Mouse (Mus musculus): ENCODE measurements around the gene Plxna2. TPM values are rescaled to one million over a fixed set of nuclear protein-coding genes. Genes with fewer than 3 reads are reported as not detected.

Plxna2 gene
- total and polyA plus RNA-seq, 3 experiments: under 0.01 to 0.03 TPM; not detected in 1

DNA sequence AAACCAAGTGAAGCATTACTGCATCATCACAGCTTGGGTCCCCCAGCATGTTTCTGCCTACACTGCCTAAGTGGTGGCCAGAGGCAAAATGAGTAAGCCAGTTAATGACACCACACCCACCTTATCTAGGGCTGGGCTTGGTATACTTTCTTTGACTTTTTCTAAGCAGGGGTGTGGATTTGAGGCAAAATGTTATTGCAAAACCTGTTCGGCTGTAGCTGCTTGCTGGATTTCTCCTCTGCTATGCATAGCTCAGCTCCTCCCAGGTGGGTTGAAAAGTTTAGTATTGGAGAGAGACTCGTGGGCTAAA, 57.8 kb downstream of the Plxna2 start:
- DNase-seq (ENCODE audit: low read depth, low spot score): peak; percentile 77
- no peaks in the 10 kb centered on the region for H3K27me3 ChIP-seq (ENCODE audit: control insufficient read depth in 1 of 2, insufficient read depth in 2 of 2, low read length in 2 of 2)
- no peak overlapping the region for H3K9ac ChIP-seq (ENCODE audit: control insufficient read depth, low read depth, low read length, poor library complexity, severe bottlenecking)
- H3K36me3 ChIP-seq (ENCODE audit: control insufficient read depth in 1 of 2, insufficient read depth in 2 of 2, low read length in 2 of 2): peaks cover 0 to 39% of the 10 kb centered on the region in 2 experiments; a peak in 2 of 4 replicates
- H3K4me1 ChIP-seq (ENCODE audit: control insufficient read depth in 1 of 2, insufficient read depth in 2 of 2, low read length in 2 of 2): peaks cover 29 to 39% of the 10 kb centered on the region in 2 experiments
- H3K9me3 ChIP-seq (replicated peaks; ENCODE audit: insufficient read depth, low read length): no peaks in the 10 kb centered on the region
- no peak overlapping the region for H3K27ac ChIP-seq (ENCODE audit: control insufficient read depth, low read depth, low read length)
- no peak for TF ChIP-seq TBP (IDR thresholded peaks at IDR 0.05; ENCODE audit: low read depth, low read length)
- TF ChIP-seq RCOR1 (IDR thresholded peaks at IDR 0.05; ENCODE audit: low read depth, low read length): peak; percentile 53; the same call in 1 of the 2 replicates
- no peak for TF ChIP-seq SMC3 (IDR thresholded peaks at IDR 0.05; ENCODE audit: low read depth, low read length)
- peak; percentile 34; the same call in 1 of the 2 replicates for TF ChIP-seq ETS1 (IDR thresholded peaks at IDR 0.05; ENCODE audit: low read depth, low read length)
- TF ChIP-seq UBTF (IDR thresholded peaks at IDR 0.05; ENCODE audit: borderline replicate concordance, insufficient read depth, low read depth, low read length): no peak
- peak; percentile 44 for TF ChIP-seq ZNF384 (IDR thresholded peaks at IDR 0.05; ENCODE audit: low read depth, low read length)
- no peak for TF ChIP-seq CHD2 (IDR thresholded peaks at IDR 0.05; ENCODE audit: low read length)
- TF ChIP-seq GATA1 (IDR thresholded peaks at IDR 0.05; ENCODE audit: low read depth, low read length): peak; percentile 72
- TF ChIP-seq EP300 (IDR thresholded peaks at IDR 0.05; ENCODE audit: low read depth in 1 of 2, low read length in 2 of 2): peak; percentile 38 to 63
- H3K79me2 ChIP-seq (ENCODE audit: control insufficient read depth, insufficient read depth, low read length, poor library complexity): no peaks in the 10 kb centered on the region
- no peak overlapping the region for H3K4me3 ChIP-seq (ENCODE audit: control insufficient read depth in 1 of 2, insufficient read depth in 1 of 2, low read depth in 2 of 2, low read length in 2 of 2)

DNA sequence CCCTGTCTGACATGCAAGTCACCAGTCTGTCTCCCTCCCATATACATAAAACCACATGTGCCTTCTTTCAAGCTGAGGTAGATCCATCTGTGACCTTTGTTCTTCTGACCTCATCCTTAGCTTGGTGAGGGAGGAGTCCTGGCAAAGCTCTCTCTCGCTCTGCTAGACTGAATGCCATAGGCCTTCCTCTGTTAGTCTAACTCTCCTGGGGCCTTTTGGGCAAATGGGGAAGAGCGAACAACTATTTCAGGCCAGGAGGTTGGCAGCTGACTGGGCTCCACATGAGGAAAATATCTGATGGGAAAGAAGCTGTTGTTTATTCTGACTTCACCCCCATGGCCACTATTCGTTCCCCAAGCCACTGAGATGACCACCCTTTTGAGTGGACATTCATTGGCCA, 59.9 kb downstream of the Plxna2 start:
- DNase-seq (ENCODE audit: low read depth, low spot score): no peak
- H3K27ac ChIP-seq (ENCODE audit: control insufficient read depth, low read depth, low read length): no peak overlapping the region

DNA sequence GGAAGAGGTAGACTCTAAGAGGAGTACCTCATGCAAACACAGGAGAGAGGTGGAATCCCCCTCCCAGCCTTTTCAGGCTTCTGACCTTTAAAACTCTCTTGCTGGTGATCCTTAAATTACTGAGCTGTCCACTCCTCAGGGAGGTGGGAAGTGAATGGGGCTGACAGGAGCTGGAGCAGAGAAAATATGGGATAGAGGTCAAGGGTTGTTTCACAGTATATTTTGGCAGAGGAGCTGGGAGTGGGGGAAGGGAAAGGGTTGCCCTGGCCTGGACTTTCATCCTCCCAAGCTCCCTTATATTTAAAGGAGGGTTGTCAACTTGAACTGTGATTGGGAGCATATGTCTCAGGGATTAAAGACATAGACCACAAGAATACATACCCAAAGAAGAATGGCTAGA, 61.1 kb downstream of the Plxna2 start:
- no peak overlapping the region for H3K9ac ChIP-seq (ENCODE audit: control insufficient read depth, low read depth, low read length, poor library complexity, severe bottlenecking)
- H3K27me3 ChIP-seq (ENCODE audit: control insufficient read depth in 1 of 2, insufficient read depth in 2 of 2, low read length in 2 of 2): no peaks in the 10 kb centered on the region
- no peak for DNase-seq (ENCODE audit: low read depth, low spot score)
- peaks cover 18 to 19% of the 10 kb centered on the region in 2 experiments for H3K4me1 ChIP-seq (ENCODE audit: control insufficient read depth in 1 of 2, insufficient read depth in 2 of 2, low read length in 2 of 2)
- H3K27ac ChIP-seq (ENCODE audit: control insufficient read depth, low read depth, low read length): no peak overlapping the region
- peaks cover 0 to 16% of the 10 kb centered on the region in 2 experiments; a peak in 2 of 4 replicates for H3K36me3 ChIP-seq (ENCODE audit: control insufficient read depth in 1 of 2, insufficient read depth in 2 of 2, low read length in 2 of 2)
- TF ChIP-seq CHD1 (IDR thresholded peaks at IDR 0.05; ENCODE audit: low read depth, low read length) (no peak), MYB (IDR thresholded peaks at IDR 0.05; ENCODE audit: low read depth, low read length) (no peak), NELFE (IDR thresholded peaks at IDR 0.05; ENCODE audit: low read depth, low read length) (no peak)
- no peak overlapping the region for H3K4me3 ChIP-seq (ENCODE audit: control insufficient read depth in 1 of 2, insufficient read depth in 1 of 2, low read depth in 2 of 2, low read length in 2 of 2)
- H3K79me2 ChIP-seq (ENCODE audit: control insufficient read depth, insufficient read depth, low read length, poor library complexity): no peaks in the 10 kb centered on the region
- H3K9me3 ChIP-seq (replicated peaks; ENCODE audit: insufficient read depth, low read length): no peaks in the 10 kb centered on the region

More for the DNA sequence above, 59.9 kb downstream of the Plxna2 start:
- peaks cover 27% of the 10 kb centered on the region in 2 experiments for H3K4me1 ChIP-seq (ENCODE audit: control insufficient read depth in 1 of 2, insufficient read depth in 2 of 2, low read length in 2 of 2)
- no peak overlapping the region for H3K9ac ChIP-seq (ENCODE audit: control insufficient read depth, low read depth, low read length, poor library complexity, severe bottlenecking)
- H3K79me2 ChIP-seq (ENCODE audit: control insufficient read depth, insufficient read depth, low read length, poor library complexity): no peaks in the 10 kb centered on the region
- no peak overlapping the region for H3K4me3 ChIP-seq (ENCODE audit: control insufficient read depth in 1 of 2, insufficient read depth in 1 of 2, low read depth in 2 of 2, low read length in 2 of 2)
- TF ChIP-seq NRF1 (IDR thresholded peaks at IDR 0.05; ENCODE audit: insufficient read depth, low read depth, low read length, poor library complexity, severe bottlenecking) (no peak), POLR2AphosphoS2 (IDR thresholded peaks at IDR 0.05; ENCODE audit: low read length) (no peak), TAL1 (IDR thresholded peaks at IDR 0.05; ENCODE audit: low read length) (no peak), TCF12 (IDR thresholded peaks at IDR 0.05; ENCODE audit: low read depth, low read length) (no peak), RCOR1 (IDR thresholded peaks at IDR 0.05; ENCODE audit: low read depth, low read length) (no peak)
- H3K9me3 ChIP-seq (replicated peaks; ENCODE audit: insufficient read depth, low read length): no peaks in the 10 kb centered on the region
- H3K36me3 ChIP-seq (ENCODE audit: control insufficient read depth in 1 of 2, insufficient read depth in 2 of 2, low read length in 2 of 2): peaks cover 0 to 27% of the 10 kb centered on the region in 2 experiments; a peak in 2 of 4 replicates
- no peaks in the 10 kb centered on the region for H3K27me3 ChIP-seq (ENCODE audit: control insufficient read depth in 1 of 2, insufficient read depth in 2 of 2, low read length in 2 of 2)

Data from MEL (cell line).